Mouse (Mus musculus) adrenal gland (tissue): Measurements from ENCODE around the gene Inpp5b.
"Not testable (repeated sequence)": the region's sequence is repeated elsewhere in the genome, so short reads cannot be mapped to it uniquely, and the experiment has no call there.

Experiments
- intact Hi-C: fragments of 180-260 bp; cut with DNase I; formaldehyde crosslinking; loops from one replicate; pipeline ENCODE4 v1.15.1; 2025

Gene Inpp5b

DNA sequence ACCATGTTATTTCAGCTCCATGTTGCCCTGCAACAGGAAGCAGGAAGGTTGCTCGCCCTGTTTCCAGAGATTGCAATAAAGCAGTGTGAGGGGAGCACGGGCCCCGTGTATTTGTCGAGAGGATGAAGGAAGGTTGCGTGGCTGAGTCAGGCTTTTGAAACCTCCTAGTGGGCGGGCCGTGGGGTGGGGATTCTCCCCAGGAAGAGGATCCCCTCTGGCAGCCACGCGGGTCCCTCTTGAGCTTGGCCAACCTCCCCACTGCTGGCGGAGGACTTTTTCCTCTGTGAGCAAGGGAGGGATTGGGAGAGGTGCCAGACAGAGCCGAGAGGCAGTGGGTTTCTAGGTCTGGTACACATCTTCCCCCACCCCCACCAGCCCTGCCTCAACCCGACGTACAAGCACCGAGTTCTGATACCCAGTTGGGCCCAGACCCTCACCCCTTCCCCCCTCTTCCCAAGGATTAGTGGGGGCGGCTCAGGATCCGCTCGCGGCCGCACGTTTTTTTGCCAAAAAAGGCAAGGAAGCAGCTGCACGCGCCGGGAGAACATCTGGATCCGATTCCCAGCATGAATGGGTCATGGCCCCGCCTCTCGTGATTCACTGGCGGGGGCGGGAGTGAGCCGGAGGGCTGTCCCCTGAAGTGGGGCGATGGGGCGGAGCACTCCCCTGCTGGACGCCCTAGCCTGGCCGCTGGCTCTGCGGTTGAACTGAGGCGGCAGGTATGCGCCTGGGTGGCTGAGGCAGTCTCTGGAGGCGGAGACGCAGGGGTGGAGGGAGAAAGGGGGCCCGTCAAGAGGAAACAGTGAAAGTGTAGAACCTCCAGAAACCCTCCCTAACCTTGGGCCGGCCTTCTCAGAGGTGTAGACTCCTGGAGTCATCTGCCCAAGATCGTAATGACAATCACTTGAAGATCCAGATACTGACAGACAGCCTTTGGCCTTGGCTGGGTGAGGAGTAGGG lies 32.9 kb upstream of the Inpp5b start:
- intact Hi-C loops = no loop called here

DNA sequence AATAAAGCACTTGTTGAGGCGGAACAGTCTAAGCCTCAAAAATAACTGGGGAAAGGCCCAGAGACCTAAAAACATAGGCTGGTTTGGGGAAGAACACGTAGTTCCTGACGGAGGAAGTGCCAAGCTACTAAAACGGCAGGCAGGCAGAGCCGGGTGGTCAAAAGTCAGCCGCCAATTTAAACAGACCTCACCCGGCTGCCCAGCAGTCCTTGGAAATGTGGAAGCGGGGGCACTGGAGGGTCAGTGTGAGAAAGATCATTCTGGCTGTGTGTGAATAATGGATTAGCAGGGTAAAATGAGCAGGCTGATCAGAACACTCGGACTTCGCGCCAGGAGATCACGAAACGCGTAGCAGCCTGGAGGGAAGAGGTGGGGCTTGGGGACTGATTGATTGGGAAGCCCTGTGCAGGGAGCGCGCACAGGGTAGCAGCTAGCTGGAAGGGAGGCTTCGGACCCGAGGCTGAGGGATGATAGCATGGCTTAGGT lies 31.6 kb upstream of the Inpp5b start:
- intact Hi-C loops = no loop called here

DNA sequence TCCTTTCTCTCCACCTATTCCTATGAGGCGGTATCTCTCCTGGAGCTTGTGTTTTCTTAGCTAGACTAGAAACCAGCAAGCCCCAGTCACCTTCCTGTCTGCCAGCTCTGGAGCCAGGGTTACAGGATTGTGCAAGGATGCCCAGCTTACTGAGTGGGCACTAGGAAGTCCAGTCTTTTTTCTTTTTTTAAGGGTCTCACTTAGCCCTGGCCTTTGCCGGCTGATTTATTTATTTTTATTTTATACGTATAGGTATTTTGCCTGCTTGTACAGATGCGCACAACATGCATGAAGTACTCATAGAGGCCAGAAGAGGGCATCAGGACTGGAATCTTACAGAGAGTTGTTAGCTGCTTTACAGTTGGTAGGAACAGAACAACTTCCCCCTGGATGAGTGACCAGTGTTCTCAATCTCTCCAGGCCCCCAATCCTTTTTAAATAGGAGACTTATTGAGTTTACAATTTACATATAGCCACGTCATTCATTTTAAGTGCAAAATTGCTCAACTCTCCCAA lies 30.8 kb upstream of the Inpp5b start:
- intact Hi-C loops = no loop called here

DNA sequence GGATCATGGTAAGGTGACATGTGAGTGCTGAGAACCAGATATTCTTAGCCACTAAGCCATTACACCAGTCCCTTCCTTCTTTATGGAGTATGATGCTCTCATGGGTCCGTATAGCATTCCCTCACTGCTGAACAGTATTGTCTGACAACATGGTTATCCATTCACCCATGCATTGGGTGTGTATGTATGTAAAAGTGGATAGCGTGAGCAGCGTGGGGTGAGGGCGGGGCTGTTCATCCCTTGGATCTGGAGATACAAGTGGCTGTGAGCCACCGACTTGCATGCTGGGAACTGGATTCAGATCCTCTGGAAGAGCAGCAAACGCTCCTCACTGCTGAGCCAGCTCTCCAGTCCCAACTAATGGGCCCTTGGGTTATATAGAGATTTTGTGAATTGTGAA lies 29.0 kb upstream of the Inpp5b start:
- intact Hi-C loops = no loop called here

DNA sequence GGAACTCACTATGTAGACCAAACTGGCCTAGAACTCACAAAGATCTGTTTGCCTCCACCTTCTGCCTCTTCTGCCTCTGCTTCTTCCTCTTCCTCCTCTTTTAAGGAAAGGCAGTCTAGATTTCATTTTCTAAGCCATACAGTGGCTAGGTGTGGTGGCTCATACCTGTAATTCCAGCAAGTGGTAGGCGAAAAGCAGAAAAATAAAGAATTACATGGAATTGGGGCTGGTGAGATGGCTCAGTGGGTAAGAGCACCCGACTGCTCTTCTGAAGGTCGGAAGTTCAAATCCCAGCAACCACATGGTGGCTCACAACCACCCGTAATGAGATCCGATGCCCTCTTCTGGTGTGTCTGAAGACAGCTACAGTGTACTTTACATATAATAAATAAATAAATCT lies 27.8 kb upstream of the Inpp5b start:
- intact Hi-C loops = not testable (repeated sequence)

DNA sequence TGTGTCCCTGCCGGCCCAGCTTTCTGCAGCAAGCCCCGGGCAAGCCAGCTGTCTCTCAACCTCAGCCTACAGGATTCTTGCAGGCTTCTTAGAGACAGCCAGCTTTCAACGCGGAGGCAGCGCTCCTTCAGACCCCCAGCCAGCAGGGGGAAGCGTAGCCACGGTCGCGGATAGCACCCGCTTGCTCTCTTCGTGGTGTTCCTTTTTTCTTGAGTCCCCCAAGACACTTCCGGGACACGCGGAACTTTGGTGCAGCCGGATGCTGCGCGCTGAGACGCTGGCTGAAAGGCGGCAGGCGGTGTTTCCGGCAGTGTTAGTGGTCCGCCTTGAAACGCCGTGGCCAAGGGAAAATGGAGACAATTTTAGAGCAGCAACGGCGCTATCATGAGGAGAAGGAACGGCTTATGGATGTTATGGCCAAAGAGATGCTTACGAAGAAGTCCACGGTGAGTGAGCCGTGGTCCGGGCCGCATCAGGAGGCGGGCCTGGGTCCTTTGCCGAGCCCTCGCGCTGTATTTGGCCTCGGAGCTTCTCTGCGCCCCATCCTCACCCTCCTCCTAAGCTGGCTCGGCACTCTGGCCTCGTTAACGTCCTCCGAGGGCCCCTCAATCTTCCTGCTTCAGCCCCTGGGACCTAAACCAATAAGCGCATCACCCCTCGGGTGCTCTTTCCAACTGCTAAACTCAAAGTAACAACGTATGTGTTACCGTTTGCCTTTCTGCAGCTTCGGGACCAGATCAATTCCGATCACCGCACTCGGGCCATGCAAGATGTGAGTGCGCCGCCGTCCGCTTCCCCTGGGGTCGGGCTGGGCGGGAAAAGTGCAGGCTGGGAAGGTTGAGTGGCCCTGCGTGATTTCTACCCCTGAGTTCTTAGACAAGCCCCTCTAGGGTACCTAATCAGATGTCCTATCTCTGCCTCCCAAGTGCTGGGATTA lies 26.8 kb upstream of the Inpp5b start, which contains the start of gene Sf3a3:
Gene Sf3a3, plus strand, starts transcription at position 232 of the 937 bp plus-strand sequence.
- intact Hi-C loops = no loop called here

DNA sequence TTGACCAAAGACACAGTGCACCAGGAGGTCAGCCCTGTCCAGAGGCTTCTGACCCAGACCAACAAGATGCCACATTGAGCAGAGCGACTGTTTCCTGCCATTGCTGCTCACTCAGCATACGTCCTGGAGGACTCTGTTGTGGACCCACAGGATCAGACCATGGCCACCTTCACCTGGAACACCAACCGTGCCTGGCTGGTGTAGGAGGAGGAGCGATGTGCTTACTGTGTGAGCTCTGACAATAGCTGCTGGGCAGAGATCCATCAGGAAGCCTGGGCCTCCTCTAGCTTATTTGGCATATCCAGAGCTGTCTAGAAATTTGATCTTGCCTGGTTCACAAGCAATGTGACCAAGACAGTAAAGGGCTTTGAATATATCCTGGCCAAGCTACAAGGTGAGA lies 22.5 kb upstream of the Inpp5b start:
- intact Hi-C loops = no loop called here

DNA sequence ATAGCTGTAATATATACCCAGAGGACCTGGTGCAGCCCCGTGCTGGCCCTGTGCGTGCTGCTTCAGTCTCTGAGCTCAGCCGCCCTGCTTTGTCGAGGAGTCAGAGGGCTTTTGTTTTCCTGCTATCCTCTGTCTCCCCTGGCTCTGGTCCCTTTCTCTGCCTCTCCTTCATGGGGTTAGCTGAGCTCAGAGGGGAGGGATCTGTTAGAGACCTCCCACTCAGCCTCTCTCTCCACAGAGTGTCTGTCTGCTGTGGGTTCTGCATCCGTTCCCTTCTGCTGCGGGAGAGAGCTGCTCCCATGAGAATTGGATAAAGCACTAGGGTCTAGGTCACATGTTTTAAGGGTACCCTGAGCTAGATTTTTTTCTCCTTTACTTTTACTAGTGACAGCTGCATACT lies 15.5 kb upstream of the Inpp5b start:
- intact Hi-C loops = loop anchor here (10.0 kb wide), 1 partner anchor 329 kb away; no protein-coding TSS in a partner anchor

DNA sequence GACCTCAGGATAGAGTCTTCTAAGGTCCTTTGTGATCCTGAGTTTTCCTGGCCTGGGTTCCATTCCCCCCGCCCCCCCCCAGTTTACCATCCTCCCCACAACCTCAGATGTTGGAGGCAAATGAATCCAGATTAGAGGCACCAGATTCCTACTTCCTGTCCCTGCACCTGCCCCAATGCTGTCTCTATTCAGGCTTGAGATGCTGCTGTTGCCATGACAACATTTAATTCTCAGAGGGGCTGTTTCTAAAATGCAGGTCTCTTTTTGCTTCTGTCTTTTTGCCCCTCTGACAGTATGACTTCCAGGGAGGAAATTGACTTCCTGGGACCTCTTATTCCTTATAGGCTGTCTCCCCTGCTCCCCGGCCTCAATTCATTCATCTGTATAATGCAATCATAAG lies 4.7 kb upstream of the Inpp5b start:
- intact Hi-C loops = no loop called here

DNA sequence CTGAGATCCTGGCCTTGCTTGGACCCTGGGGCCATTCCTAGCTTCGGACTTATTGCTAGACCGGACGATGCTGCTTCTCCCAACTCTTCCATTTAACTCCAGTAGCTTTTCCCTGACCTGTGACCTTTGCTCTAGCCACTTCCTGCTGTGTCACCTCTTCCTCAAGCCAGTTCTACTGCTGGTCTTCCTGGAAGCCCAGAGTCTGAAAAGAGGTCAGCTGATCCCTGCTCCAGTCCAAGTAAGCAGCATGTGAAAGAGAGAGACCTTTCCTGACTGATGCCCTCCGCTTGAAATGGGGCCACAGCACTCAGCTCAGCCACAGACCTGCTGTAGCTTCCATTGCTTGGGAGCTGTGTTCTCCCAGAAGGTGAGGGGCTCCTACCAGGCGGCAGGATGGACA lies 4.2 kb upstream of the Inpp5b start:
- intact Hi-C loops = no loop called here

DNA sequence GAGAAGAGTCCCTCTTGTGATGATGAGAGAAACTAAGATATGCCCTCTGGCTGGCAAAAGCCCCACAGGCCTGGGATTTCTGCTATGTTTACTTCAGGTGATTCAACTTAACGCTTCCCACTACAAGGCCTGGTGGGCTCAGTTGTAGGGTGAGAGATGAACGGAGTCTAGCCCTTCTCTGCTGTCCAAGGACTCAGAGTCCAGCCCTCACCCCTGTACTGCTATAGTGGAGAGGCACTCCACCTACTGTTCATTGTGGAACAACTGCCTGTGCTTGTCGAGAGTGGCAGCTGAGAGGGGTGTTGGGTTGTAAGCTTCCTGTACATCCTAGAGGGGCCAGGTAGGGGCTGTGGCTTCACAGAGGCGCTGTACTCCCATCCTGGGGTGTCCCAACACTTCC lies 3.6 kb upstream of the Inpp5b start:
- intact Hi-C loops = no loop called here

DNA sequence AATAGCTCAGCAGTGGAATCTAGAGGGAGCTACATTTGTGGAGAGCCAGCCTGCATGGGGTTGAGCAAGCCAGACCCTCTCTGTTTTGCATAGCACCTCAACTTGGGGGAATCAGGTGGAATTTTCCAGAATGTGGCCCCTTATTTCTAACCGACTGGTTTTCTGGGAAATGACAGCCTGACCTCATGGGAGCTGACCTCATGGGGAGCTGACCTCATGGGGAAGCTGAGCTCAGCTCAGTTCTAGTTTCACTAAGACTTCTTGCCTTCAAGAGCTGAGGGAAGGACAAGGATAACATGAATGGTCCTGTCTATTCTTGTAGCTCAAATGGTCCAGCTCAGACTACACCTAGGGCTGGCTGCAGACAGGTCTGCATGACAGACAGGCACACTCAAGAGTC lies 2.9 kb upstream of the Inpp5b start:
- intact Hi-C loops = no loop called here

DNA sequence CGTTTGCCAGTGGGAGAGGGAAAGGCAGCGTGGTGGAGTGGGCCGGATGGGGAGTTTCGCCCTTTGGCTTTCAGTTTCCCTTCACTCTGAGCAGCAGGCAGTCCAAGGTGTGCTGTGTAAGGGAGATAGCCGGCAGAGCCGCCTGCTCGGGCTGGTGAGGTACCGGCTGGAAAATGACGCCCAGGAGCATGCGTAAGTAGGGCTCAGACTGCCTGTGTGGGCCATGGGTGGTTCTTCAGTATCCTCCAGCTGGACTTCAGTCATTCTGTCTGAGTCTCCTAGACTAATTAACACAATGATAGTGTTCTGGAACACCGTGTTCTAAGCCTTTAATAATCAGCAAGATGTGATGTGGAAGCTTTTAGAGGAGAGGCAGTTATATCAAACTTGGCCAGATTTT lies 1.2 kb downstream of the Inpp5b start:
- intact Hi-C loops = no loop called here

DNA sequence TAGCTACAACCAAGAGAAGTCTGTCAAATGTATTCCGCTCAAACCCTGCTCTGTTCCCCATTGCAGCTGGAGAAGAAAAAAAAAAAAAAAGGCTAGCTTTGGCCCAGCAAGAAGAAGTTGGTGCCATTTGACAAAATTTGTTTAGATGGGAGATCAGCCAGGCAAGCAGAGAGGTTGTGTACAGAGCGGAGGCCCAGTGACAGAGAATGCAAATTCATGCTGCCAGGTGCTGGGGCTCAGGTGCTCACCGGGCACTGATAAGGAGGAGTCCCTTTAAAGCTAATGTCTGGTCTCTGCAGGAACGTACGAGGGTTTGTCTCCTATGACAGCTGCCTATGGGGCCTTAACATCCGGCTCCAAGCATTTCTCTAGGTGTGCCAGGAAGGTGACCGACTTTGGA lies 4.9 kb downstream of the Inpp5b start:
- intact Hi-C loops = no loop called here

DNA sequence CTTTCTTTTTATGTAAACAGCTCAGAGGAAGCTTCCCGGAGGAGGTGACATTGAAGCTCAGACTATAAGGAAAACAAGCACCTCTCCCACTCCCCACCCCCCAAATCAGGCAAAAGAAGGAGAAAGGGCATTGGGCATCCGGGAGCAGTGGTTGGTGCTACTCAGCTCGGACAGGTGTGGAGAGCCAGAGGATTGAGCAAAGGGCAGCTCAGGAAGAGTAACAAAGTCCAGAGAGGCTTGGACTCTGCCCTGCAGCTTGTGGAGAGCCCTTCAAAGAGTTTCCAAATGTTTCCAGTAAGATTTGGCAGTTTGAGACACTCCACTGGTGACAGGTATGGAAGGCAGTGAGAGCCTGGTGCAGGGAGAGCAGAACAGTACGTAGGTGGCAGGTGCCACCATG lies 6.2 kb downstream of the Inpp5b start:
- intact Hi-C loops = no loop called here

DNA sequence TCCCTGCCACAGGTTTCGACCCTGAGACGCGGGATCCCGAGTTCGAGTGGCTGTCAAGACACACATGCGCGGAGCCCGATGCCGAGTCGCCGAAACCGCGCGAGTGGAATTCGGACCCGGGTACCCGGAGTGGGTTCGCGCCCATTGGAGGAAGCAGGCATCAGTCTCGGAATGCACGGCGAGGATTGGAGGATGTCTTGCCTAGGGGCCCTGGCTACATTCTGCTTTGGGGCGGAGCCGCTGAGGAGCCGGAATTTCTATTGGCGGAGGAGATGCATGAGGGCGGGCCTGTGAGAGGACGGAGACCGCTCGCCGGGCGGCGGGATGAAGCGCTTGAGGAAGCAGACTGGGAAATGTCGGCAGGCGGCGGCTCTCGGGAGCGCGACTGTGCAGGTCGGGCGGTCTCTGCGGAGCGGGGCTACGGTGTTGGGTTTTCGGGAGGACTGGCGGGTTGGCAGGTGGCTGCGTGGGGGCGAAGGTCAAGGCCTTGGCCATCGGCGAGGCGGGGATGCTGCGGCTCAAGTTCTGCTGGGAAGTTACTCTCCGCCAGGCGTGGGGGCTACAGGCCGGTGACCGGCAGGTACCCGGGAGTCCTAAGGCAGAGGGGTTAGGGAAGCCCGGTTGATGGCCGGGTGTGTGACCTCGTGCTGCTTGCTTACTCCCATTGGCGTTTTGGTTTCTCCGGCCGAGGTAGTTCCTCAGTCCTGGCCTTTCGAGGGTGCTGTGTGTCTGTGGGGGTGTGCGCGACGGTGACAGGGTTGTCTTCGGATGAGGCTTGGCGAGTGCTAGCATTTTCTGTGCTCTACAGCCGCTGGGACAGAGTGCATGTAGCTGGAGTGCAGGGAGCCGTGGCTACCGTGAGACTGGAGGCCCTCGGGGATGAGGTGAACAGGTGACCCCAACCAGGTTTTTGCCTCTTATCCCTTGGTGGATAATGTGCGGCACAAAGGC lies 9.9 kb downstream of the Inpp5b start:
- intact Hi-C loops = no loop called here

DNA sequence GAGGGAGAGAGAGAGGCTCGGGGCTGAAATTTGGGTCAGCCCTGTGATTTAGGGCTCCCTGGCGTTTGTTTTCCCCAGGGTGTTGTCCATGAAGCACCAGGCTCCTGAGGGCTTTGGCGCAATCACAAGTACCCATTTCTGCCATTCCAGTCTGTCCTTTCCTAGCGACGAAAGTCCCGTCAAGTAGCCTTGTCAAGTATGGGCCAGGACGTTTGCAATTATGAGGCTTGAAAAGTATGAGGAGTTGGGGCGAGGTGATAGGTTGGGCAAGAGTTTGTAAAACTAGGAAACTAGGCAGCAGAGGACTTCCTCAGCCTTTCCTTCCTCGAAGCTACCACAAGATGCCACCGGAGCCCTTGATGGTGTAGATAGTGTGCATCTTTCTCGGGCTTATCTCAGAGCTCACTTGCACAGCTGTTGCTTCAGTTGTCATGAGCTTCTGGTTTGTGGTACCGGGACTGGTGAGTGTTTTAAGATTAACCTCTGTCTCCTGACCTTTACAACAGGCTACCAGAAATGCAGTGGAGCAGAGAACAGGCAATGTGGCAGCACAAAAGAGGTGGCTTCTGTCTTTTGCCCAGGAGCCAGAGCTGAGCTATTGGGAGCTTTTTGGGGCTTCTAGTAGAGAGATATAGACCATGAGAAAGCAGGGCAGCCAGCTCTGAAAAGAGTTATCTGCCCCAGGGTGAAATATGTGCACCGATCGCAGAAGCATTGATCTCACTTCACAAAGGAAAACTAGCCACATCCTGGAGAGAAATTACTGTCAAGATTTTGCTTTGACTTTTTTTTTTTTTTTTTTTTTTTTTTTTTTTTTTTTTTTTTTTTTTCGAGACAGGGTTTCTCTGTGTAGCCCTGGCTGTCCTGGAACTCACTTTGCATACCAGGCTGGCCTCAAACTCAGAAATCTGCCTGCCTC lies 10.9 kb downstream of the Inpp5b start:
- intact Hi-C loops = no loop called here

DNA sequence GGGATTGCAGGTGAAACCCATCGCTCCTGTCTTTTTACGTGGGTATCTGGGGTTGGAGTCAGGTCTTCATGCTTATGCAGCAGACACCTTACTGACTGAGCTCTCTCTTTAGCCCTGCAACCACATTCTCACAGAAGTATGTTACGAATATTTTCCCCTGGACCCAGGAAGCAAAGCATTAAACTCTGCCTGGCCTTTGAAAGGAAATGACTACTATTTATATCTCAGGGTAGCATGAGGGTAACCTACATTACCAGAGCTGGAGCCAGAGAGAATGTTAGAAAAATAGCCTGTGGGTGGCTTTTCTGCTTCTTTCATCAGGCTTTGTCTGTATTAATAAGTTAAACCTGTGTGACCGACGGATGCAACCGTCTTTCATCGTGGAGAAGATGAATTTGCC lies 13.9 kb downstream of the Inpp5b start:
- intact Hi-C loops = no loop called here

DNA sequence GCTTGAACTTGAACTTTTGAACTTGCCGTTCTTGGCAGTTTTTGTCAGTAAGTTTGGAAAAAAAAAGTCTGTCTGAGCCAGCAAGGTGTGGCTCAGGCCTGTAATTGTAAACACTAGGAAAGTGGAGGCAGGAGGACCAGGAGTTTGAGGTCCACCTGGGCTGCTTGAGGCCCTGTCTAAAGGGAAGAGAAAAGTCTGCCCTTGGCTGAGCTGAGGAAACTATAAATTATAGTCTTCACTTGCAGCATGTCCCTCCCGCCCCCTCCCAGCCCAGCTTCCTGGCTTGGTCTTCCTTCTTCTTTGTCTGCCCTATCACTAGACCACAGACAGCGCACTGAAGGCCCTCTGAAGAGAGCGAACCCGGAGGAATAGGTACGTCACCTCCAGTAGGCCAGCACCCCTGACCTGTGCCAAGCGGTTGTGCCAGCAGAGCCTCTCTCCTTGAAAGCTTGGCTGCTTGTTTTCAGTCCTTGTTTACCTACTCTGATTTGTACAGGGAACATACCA lies 17.7 kb downstream of the Inpp5b start:
- intact Hi-C loops = no loop called here
